Mouse (Mus musculus) cortical plate, adult 2 months (tissue): ENCODE data around the gene Kcnb1.

Experiments
- CTCF ChIP-seq: fragments of 200-500 bp; IDR thresholded peaks from 2 replicates; pipeline ENCODE4 v1.5.1; 2011; ENCODE audit warnings: mild to moderate bottlenecking, control low read depth, low read length; ENCODE audit not compliant: insufficient read depth; ENCODE audit errors: extremely low read depth
- POLR2A ChIP-seq: fragments of 200-500 bp; IDR thresholded peaks from 2 replicates; pipeline ENCODE4 v1.6.1; 2011; ENCODE audit warnings: mild to moderate bottlenecking, low read length, control low read depth; ENCODE audit not compliant: insufficient read depth; ENCODE audit errors: extremely low read depth

DNA sequence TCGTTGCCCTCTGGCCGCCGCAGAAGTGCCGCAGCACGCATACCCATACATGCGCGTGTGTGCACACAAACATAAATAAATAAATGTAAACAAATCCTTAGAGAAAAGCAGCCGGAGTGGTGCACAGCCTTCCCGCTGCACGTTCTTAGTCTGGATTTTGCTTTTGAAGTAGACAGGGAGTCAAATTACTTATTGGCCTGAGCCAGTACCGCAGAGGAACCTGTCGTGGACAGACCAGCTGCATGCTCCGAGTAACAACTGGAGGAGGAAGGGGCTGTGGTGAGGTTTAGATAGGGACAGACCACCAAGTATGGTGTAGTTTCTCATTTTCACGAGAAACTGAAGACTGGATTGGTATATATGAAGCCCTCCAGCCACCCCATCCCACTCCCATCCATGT lies 43.8 kb upstream of the Kcnb1 start:
- TF ChIP-seq CTCF, result no peak
- no peak for TF ChIP-seq POLR2A
